9 mouse cellular contexts compared by ENCODE assay signal in genomic region chr2:128392344-128392743, GRCm38 (mm10).
DNase-seq lines count a peak whose midpoint lies in the region; ATAC-seq lines count a peak whose summit lies in the region.
"Had no signal": no experiment of that assay in that cellular context is flagged by ENCODE, and none has a peak within 500 bp of the region (broad histone marks: within the 10 kb centered on the region; RNA-seq: fewer than 3 reads in every experiment).

No protein-coding gene starts in this region.

- no peak overlapping the region for H3K4me3 ChIP-seq in kidney, embryonic 16.5 days (ENCODE audit: low read length)
- H3K4me3 ChIP-seq in embryonic facial prominence, embryonic 10.5 days, result peak overlapping the region; percentile 29; the same call in 1 of the 2 replicates
- no peak overlapping the region for H3K4me3 ChIP-seq in midbrain, embryonic 15.5 days

- no peak for ATAC-seq in kidney, embryonic 16.5 days (ENCODE audit: low FRiP score, low TSS enrichment)
- ATAC-seq in megakaryocyte, adult 5-6 weeks (ENCODE audit: poor library complexity, severe bottlenecking), result peak; percentile 23; the same call in 1 of the 2 replicates
- no peak for ATAC-seq in midbrain, embryonic 15.5 days (replicated peaks)
- ATAC-seq in megakaryocyte-erythroid progenitor cell, adult 5-6 weeks (replicated peaks; ENCODE audit: low FRiP score, low TSS enrichment, poor library complexity, severe bottlenecking), result no peak
- ATAC-seq: intestine, embryonic 16.5 days had no signal

- H3K27me3 ChIP-seq in kidney, embryonic 16.5 days (ENCODE audit: insufficient read depth, low read length), result no peaks in the 10 kb centered on the region
- peaks cover 22% of the 10 kb centered on the region for H3K27me3 ChIP-seq in embryonic facial prominence, embryonic 10.5 days (replicated peaks; ENCODE audit: low read depth, poor library complexity, severe bottlenecking)
- peaks cover 22% of the 10 kb centered on the region for H3K27me3 ChIP-seq in midbrain, embryonic 15.5 days (replicated peaks)

- H3K4me1 ChIP-seq in kidney, embryonic 16.5 days (ENCODE audit: insufficient read depth, low read length), result peaks cover 46% of the 10 kb centered on the region
- H3K4me1 ChIP-seq in embryonic facial prominence, embryonic 10.5 days, result peaks cover 57% of the 10 kb centered on the region
- peaks cover 12% of the 10 kb centered on the region for H3K4me1 ChIP-seq in midbrain, embryonic 15.5 days

- WGBS in kidney, embryonic 16.5 days, result 6% methylated on average over 9 of the region's 9 CpGs
- 8% methylated on average over 9 of the region's 9 CpGs for WGBS in embryonic facial prominence, embryonic 10.5 days
- WGBS in midbrain, embryonic 15.5 days, result 17% methylated on average over 9 of the region's 9 CpGs

- H3K9me3 ChIP-seq in kidney, embryonic 16.5 days (ENCODE audit: low read length), result no peaks in the 10 kb centered on the region
- no peaks in the 10 kb centered on the region for H3K9me3 ChIP-seq in embryonic facial prominence, embryonic 10.5 days
- H3K9me3 ChIP-seq in midbrain, embryonic 15.5 days, result no peaks in the 10 kb centered on the region

- H3K36me3 ChIP-seq in kidney, embryonic 16.5 days (ENCODE audit: insufficient read depth, low read length), result no peaks in the 10 kb centered on the region
- no peaks in the 10 kb centered on the region for H3K36me3 ChIP-seq in embryonic facial prominence, embryonic 10.5 days (replicated peaks)
- no peaks in the 10 kb centered on the region for H3K36me3 ChIP-seq in midbrain, embryonic 15.5 days (replicated peaks)

- peak overlapping the region; percentile 34; the same call in 1 of the 2 replicates for H3K4me2 ChIP-seq in kidney, embryonic 16.5 days (replicated peaks; ENCODE audit: low read depth, low read length)
- no peak overlapping the region for H3K4me2 ChIP-seq in midbrain, embryonic 15.5 days

- H3K27ac ChIP-seq in kidney, embryonic 16.5 days (ENCODE audit: low read length), result no peak overlapping the region
- no peak overlapping the region for H3K27ac ChIP-seq in embryonic facial prominence, embryonic 10.5 days (replicated peaks)
- no peak overlapping the region for H3K27ac ChIP-seq in midbrain, embryonic 15.5 days

- no peak overlapping the region for H3K9ac ChIP-seq in kidney, embryonic 16.5 days (replicated peaks; ENCODE audit: low read length)
- no peak overlapping the region for H3K9ac ChIP-seq in midbrain, embryonic 15.5 days

- DNase-seq in kidney, postnatal 14 days, result no peak
- DNase-seq in R1 (ENCODE audit: low read depth, low spot score), result peak; percentile 24
- peak; percentile 35 for DNase-seq in embryonic facial prominence, embryonic 10.5 days (ENCODE audit: low spot score)
- DNase-seq in frontal cortex, postnatal 14 days (ENCODE audit: low spot score in 2 of 2), result no peak

Comparison
In these comparisons a context has a peak if more than half of its experiments do, and no peak if none do; other contexts are left out.
1. DNase-seq: peak in R1 (single experiment) and embryonic facial prominence, embryonic 10.5 days (single experiment); none in kidney, postnatal 14 days (single experiment) and frontal cortex, postnatal 14 days (0 of 2).